Mouse (Mus musculus): ENCODE measurements around the gene Madd. TPM values are rescaled to one million over a fixed set of nuclear protein-coding genes. Genes with fewer than 3 reads are reported as not detected.

The Madd gene
- polyA plus RNA-seq, 1 experiment = 12.2 TPM

- H3K27me3 ChIP-seq (ENCODE audit: control insufficient read depth, insufficient read depth, low read length) = no peaks in the 10 kb centered on the region
- no peak overlapping the region for H3K27ac ChIP-seq (ENCODE audit: insufficient read depth, low read depth, low read length)
- no peak overlapping the region for H3K4me3 ChIP-seq (ENCODE audit: low read depth, low read length)
- WGBS = 62% methylated on average over 4 of the region's 4 CpGs
- peaks cover 10% of the 10 kb centered on the region for H3K4me1 ChIP-seq (ENCODE audit: control insufficient read depth, insufficient read depth, insufficient read length, low read length)
- peaks cover 22% of the 10 kb centered on the region for H3K36me3 ChIP-seq (ENCODE audit: control insufficient read depth, insufficient read depth, low read length)
- TF ChIP-seq POLR2A (IDR thresholded peaks at IDR 0.05; ENCODE audit: low read depth, low read length) (no peak), CTCF (IDR thresholded peaks at IDR 0.05; ENCODE audit: extremely low read depth, insufficient read length, insufficient replicate concordance, low read depth, low read length) (no peak)
These were observed 3.8 kb upstream of the Madd start for GRCm38 (mm10) chr2:91187431-91187830.

- WGBS = 32% methylated on average over 1 of the region's 1 CpGs
- Histone ChIP-seq H3K27me3 (ENCODE audit: control insufficient read depth, insufficient read depth, low read length) (no peaks in the 10 kb centered on the region), H3K27ac (ENCODE audit: insufficient read depth, low read depth, low read length) (no peak overlapping the region), H3K36me3 (ENCODE audit: control insufficient read depth, insufficient read depth, low read length) (peaks cover 17% of the 10 kb centered on the region; the same call in 1 of the 2 replicates), H3K4me1 (ENCODE audit: control insufficient read depth, insufficient read depth, insufficient read length, low read length) (peaks cover 13% of the 10 kb centered on the region), H3K4me3 (ENCODE audit: low read depth, low read length) (no peak overlapping the region)
- TF ChIP-seq POLR2A (IDR thresholded peaks at IDR 0.05; ENCODE audit: low read depth, low read length) = no peak
- no peak for TF ChIP-seq CTCF (IDR thresholded peaks at IDR 0.05; ENCODE audit: extremely low read depth, insufficient read length, insufficient replicate concordance, low read depth, low read length)
These were observed 2.6 kb upstream of the Madd start for GRCm38 (mm10) chr2:91186208-91186607.

- Histone ChIP-seq H3K27ac (ENCODE audit: insufficient read depth, low read depth, low read length) (peak overlapping the region; percentile 66), H3K4me1 (ENCODE audit: control insufficient read depth, insufficient read depth, insufficient read length, low read length) (peaks cover 13% of the 10 kb centered on the region), H3K27me3 (ENCODE audit: control insufficient read depth, insufficient read depth, low read length) (no peaks in the 10 kb centered on the region), H3K4me3 (ENCODE audit: low read depth, low read length) (peak overlapping the region; percentile 82), H3K36me3 (ENCODE audit: control insufficient read depth, insufficient read depth, low read length) (peaks cover 6% of the 10 kb centered on the region)
- WGBS = 0% methylated on average over 9 of the region's 9 CpGs
- no peak for TF ChIP-seq CTCF (IDR thresholded peaks at IDR 0.05; ENCODE audit: extremely low read depth, insufficient read length, insufficient replicate concordance, low read depth, low read length)
- TF ChIP-seq POLR2A (IDR thresholded peaks at IDR 0.05; ENCODE audit: low read depth, low read length) = no peak
These were observed 506 bp downstream of the Madd start for GRCm38 (mm10) chr2:91183148-91183513.

- Histone ChIP-seq H3K27me3 (ENCODE audit: control insufficient read depth, insufficient read depth, low read length) (no peaks in the 10 kb centered on the region), H3K27ac (ENCODE audit: insufficient read depth, low read depth, low read length) (peak overlapping the region; percentile 66), H3K4me1 (ENCODE audit: control insufficient read depth, insufficient read depth, insufficient read length, low read length) (peaks cover 13% of the 10 kb centered on the region), H3K36me3 (ENCODE audit: control insufficient read depth, insufficient read depth, low read length) (peaks cover 12% of the 10 kb centered on the region), H3K4me3 (ENCODE audit: low read depth, low read length) (peak overlapping the region; percentile 82)
- under 1% methylated on average over 79 of the region's 81 CpGs for WGBS
- TF ChIP-seq CTCF (IDR thresholded peaks at IDR 0.05; ENCODE audit: extremely low read depth, insufficient read length, insufficient replicate concordance, low read depth, low read length) (no peak), POLR2A (IDR thresholded peaks at IDR 0.05; ENCODE audit: low read depth, low read length) (peak; percentile 25; the same call in 1 of the 2 replicates)
These were observed 1.1 kb downstream of the Madd start for GRCm38 (mm10) chr2:91182405-91183147.

- TF ChIP-seq POLR2A (IDR thresholded peaks at IDR 0.05; ENCODE audit: low read depth, low read length) (no peak), CTCF (IDR thresholded peaks at IDR 0.05; ENCODE audit: extremely low read depth, insufficient read length, insufficient replicate concordance, low read depth, low read length) (no peak)
- no peak overlapping the region for H3K27ac ChIP-seq (ENCODE audit: insufficient read depth, low read depth, low read length)
- H3K4me1 ChIP-seq (ENCODE audit: control insufficient read depth, insufficient read depth, insufficient read length, low read length) = peaks cover 11% of the 10 kb centered on the region
- WGBS = 15% methylated on average over 8 of the region's 8 CpGs
- H3K4me3 ChIP-seq (ENCODE audit: low read depth, low read length) = peak overlapping the region; percentile 82
- H3K27me3 ChIP-seq (ENCODE audit: control insufficient read depth, insufficient read depth, low read length) = no peaks in the 10 kb centered on the region
- peaks cover 8% of the 10 kb centered on the region for H3K36me3 ChIP-seq (ENCODE audit: control insufficient read depth, insufficient read depth, low read length)
These were observed 1.6 kb downstream of the Madd start for GRCm38 (mm10) chr2:91182016-91182404.

- H3K27me3 ChIP-seq (ENCODE audit: control insufficient read depth, insufficient read depth, low read length) = no peaks in the 10 kb centered on the region
- 74% methylated on average over 5 of the region's 5 CpGs for WGBS
- no peak overlapping the region for H3K27ac ChIP-seq (ENCODE audit: insufficient read depth, low read depth, low read length)
- TF ChIP-seq POLR2A (IDR thresholded peaks at IDR 0.05; ENCODE audit: low read depth, low read length) (no peak), CTCF (IDR thresholded peaks at IDR 0.05; ENCODE audit: extremely low read depth, insufficient read length, insufficient replicate concordance, low read depth, low read length) (no peak)
- H3K36me3 ChIP-seq (ENCODE audit: control insufficient read depth, insufficient read depth, low read length) = peaks cover 17% of the 10 kb centered on the region
- H3K4me3 ChIP-seq (ENCODE audit: low read depth, low read length) = no peak overlapping the region
- peaks cover 11% of the 10 kb centered on the region for H3K4me1 ChIP-seq (ENCODE audit: control insufficient read depth, insufficient read depth, insufficient read length, low read length)
These were observed 2.9 kb downstream of the Madd start for GRCm38 (mm10) chr2:91180706-91181105.

GRCm38 (mm10) chr2:91179825-91180224 is 3.8 kb downstream of the Madd start:
- WGBS = 74% methylated on average over 4 of the region's 4 CpGs
- H3K4me1 ChIP-seq (ENCODE audit: control insufficient read depth, insufficient read depth, insufficient read length, low read length) = peaks cover 11% of the 10 kb centered on the region
- no peak overlapping the region for H3K4me3 ChIP-seq (ENCODE audit: low read depth, low read length)
- TF ChIP-seq POLR2A (IDR thresholded peaks at IDR 0.05; ENCODE audit: low read depth, low read length) (no peak), CTCF (IDR thresholded peaks at IDR 0.05; ENCODE audit: extremely low read depth, insufficient read length, insufficient replicate concordance, low read depth, low read length) (no peak)
- H3K27ac ChIP-seq (ENCODE audit: insufficient read depth, low read depth, low read length) = no peak overlapping the region
- H3K36me3 ChIP-seq (ENCODE audit: control insufficient read depth, insufficient read depth, low read length) = peaks cover 22% of the 10 kb centered on the region
- H3K27me3 ChIP-seq (ENCODE audit: control insufficient read depth, insufficient read depth, low read length) = no peaks in the 10 kb centered on the region

All from small intestine, adult 2 months (tissue).